Mouse (Mus musculus) left cerebral cortex, adult 11 months (tissue): Measurements from ENCODE around the gene Fam57b.

Experiments
- DNase-seq: peaks from one replicate; pipeline ENCODE4 v3.0.0; 2022; ENCODE audit warnings: low spot score

The Fam57b gene

GRCm38 (mm10) chr7:126831539-126831938, 34.1 kb downstream of the Fam57b start, which contains the start of gene 4930451I11Rik:
Gene 4930451I11Rik, minus strand, starts transcription at chr7:126831639.
- DNase-seq = no peak

DNA sequence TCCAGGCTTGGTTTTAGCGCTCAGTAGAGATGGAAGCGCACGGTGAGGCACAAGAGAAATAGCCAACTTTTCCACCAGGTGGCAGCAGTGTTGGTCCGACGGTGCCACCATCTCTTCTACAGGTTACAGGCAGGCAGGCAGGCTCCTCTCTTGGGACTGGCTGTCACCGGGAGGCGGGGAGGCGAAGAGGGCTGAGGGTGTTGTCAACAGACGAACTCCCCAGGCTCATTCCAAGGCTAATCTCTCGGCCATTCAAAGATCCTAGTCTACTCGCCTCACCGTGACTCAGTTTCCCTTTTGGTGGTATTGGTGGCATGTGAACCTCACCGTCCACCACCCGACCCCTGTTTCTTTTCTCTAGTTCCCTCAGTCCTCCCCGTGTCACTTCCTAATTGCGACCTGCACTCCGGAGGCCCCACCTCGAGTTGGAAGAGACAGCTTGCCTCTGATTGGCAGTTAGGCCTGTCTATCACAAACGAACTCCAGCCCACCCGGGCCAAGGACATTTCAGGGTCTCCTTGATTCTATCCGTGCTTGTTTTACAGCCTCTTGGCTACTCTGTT, 34.6 kb downstream of the Fam57b start:
- peak; percentile 75 for DNase-seq

DNA sequence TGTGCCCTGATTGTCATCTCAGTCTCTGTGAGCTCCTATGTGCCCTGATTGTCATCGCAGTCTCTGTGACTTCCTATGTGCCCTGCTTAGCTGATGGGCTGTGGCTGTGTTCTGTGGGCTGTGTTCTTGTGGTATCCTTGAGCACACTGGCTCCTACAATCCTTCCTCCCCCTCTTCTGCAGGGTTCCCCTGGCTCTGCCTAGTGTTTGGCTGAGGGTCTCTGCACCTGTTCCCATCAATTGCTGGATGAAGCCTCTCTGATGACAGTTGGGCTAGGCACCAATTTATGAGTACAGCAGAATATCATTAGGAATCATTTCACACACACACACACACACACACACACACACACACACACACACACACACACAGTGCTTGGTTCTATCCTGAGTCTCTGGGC, 35.8 kb downstream of the Fam57b start:
- DNase-seq = no peak

DNA sequence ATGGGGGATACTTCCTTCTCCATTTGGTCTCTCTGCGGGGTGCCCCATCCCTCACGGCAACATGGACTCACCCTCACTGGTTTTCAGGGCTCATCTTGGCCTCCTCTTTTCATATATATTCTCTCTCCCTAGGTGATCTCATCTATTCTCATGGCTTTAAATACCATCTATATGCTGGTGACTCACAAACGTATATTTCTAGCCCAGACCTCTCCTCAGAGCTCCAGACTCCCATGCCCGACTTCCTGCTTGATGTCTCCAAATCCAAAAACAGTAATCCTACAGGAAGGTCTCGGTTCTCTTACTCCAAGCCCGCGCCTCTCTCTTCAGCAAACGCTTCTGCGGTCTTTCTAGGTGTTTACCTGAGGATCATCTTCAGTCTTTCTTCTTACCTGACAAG, 45.8 kb downstream of the Fam57b start:
- DNase-seq = no peak

- no peak for DNase-seq
Measured at GRCm38 (mm10) chr7:126845516-126845915, 48.0 kb downstream of the Fam57b start.

DNA sequence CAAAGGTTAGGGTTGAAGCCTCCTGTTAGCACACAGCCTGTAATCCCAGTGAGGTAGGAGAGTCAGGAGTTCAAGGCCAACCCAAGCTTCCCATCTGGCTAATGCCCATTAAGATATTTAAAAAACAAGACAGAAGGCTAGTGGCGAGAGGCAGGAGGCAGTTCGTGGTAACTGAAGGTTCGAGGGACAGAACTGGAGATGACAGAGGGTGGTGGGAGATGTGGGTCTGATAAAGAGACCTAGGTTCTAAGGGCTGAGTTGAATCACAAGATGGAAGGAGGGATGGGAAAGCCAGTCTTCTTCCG, 49.6 kb downstream of the Fam57b start, which contains the start of gene Doc2a:
Gene Doc2a (plus strand): TSS at position 301 of the 305 bp plus-strand sequence.
- no peak for DNase-seq

DNA sequence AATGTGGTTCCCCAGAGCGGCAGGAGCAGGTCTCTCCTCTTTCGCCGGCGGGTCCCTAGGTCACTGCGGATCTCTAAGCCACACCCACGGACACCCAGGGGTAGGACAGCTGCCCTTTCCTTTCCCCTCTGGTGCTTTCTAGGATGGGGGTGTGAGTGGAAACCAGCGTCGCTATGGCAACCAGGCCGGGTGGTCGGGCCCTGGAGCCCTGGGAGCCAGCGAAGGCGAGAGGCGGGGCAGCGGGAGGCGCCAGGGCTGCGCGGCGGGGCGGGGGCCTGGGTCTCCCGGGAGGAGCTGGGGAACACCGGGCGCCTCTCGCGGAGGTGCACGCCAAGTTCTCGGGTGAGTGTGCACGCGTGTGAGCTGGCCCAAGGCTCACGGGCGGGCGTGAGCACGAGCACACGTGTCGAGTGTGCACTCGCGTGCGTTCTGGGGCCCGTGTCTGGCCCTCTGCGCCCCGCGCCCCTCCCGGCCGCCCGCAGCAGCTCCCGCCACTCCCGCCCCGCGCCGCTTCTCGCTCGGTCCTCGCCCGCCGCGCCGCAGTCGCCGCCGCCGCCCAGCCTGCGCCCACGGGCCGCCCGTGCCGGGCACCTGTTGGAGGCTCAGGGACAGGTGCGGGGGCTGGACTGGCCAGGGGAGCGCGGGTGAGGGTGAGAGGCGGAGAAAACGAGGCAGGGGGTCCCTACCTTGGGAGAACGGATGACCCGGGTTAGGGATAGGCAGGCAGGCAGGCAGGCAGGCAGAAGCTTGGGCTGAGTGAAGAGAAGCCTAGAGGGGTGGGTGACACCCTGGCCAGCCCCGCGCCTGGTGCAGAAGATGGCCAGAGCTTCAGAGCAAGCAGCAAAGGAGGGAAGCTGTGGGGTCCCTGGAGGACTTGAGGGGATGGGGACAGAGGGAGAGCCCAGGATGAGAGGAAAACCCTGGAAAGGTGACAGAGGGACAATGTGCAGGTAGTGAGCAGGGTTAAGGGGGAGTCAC, 50.2 kb downstream of the Fam57b start:
- DNase-seq = no peak

GRCm38 (mm10) chr7:126848794-126849193, 51.3 kb downstream of the Fam57b start:
- no peak for DNase-seq

DNA sequence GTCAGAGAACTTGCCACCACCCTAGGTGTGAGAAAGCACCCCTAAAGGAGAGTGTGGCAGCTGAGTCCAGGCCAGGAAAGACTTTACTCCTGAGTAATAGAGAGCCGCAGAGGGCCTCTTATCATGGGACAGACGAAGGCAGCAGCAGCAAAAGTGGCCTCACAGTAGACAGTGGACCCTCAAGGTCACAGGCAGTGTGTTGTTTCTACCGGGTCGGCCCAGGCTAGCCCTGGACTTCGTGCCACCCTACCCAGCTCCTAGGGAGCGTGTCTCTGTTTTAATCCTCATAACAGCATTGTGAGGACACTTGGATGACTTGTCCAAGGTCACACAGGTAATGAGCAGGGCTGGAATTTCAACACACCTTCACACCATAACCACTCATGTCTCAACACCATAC, 52.7 kb downstream of the Fam57b start:
- DNase-seq = no peak

DNA sequence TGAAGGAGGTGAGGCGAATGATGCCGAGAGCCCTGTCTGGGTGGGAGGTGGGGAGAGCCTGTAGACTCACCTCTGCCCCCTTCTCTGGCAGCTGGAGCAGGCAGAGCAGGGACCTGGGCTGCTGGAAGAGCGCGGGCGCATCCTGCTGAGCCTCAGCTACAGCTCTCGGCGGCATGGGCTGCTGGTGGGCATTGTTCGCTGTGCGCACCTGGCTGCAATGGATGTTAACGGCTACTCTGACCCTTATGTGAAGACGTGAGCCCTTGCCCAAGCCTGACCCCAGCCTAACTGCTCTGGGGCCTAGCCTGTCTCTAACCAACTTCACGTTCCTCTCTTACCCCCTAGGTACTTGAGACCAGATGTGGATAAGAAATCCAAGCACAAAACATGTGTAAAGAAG, 53.7 kb downstream of the Fam57b start:
- no peak for DNase-seq

DNA sequence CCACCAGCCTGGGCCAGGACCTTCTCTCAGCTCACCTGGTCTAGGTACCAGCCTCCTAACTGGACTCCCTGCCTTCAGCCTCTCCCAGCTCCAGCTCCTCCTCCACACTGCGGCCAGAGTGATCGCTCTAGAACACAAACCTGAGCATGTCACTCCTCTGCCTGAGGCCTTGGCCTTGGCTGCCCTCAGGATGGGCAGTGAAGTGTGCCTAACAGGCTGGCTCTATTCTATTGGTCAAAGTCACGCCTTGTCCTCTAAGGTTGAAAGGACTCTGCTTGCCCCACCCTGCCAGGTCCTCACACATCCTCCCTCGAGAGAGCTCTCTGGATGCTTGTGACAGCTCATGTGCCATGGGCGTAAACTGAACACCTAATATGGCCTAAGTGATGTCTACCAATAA, 56.0 kb downstream of the Fam57b start:
- DNase-seq = no peak

GRCm38 (mm10) chr7:126855641-126856040, 58.2 kb downstream of the Fam57b start:
- DNase-seq = no peak

GRCm38 (mm10) chr7:126856741-126857420, 59.4 kb downstream of the Fam57b start:
- no peak for DNase-seq

DNA sequence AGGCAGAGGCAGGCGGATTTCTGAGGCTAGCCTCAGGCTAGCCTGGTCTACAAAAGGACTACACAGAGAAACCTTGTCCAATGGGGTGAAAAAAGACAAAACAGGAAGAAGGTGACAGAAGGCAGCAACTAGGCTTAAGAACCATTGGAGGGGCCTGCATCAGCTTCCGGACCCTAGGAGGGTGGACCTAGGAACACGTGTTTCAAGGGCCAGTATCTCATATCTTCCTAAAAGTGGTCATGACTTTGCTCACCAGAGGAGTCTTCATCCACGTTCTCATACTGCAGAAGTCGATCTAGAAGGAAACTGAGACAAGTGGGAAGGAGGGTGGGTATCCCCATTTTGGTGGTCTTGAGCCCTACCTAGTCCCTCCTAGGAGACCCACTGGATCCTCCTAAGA, 63.5 kb downstream of the Fam57b start:
- DNase-seq = no peak

DNA sequence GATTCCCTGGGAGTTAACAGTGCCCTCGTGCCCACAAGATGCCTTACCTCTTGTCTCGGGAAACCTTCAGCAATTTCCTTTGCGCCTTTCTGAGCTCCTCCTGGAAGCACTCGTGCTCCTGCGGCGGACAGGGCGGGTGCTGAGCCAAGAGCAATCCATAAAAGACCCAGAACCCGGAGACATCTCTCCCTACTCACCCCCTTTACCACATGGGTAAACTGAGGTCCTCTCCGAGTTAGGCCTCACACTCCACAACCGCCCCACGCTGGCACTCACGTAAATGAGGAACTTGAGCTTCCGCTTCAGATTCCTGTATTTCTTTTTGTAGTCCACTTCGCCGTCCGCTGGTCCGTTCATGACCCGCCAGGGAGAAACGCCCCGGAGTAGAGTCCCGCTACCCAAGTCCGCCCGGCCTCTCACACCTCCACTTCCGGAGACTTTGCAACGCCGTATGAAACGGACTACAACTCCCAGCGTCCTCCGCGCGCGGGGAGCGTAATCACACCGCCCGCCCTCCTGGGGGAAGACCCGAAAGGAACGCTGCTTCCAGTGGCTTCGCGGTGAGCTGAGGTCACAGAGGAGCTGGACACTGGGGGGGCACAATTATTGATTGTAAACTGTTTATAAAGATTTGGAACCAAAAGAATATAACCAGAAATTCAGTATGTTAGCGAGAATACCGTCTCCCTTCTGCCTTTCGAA, 64.1 kb downstream of the Fam57b start, which contains the start of gene Hirip3:
Gene Hirip3 (plus strand): TSS at position 544 of the 702 bp plus-strand sequence.
- DNase-seq = peak; percentile 85

- DNase-seq = peak; percentile 87
Measured at GRCm38 (mm10) chr7:126862147-126862784, 64.8 kb downstream of the Fam57b start, which contains the start of gene Ino80e. Gene Ino80e, minus strand, starts transcription at chr7:126862377.

DNA sequence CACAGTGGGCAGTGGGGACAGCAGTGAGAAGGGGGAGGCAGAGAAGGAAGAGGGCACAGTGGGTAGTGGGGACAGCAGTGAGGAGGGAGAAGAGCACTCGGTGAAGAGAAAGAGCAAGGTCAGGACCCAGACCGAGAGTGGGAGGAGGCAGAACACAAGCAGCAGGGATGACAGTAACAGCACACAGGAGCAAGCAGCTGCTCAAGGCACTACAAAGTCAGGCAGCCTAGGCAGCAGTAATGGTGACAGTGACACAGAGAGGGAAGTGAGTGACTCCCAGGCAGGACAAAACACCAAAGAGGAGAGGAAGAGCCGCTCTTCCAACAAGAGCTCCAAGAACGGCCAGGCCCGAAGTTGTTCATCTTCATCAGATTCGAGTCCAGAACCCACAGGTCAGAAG, 66.3 kb downstream of the Fam57b start:
- DNase-seq = no peak

GRCm38 (mm10) chr7:126867534-126867933, 70.1 kb downstream of the Fam57b start:
- no peak for DNase-seq

DNA sequence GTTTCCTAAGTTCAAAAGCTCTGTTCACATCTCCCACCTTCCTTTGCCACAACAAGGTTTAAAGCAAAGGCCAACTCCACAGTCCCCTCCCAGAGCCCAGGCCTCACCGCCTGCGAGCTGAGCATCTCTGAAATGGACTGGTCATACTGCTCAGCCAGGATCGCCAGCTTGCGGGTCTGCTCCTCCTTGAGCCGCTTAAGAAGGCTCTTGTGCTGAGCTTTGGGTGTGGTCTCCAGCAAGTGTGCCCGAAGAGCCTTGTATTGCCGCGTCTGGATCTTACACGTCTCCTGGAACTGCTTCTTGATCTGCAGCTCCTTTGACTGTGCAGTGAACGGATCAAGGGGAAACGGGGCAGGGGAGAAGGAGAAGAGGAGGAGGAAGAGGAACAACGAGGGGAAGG, 70.5 kb downstream of the Fam57b start:
- no peak for DNase-seq

DNA sequence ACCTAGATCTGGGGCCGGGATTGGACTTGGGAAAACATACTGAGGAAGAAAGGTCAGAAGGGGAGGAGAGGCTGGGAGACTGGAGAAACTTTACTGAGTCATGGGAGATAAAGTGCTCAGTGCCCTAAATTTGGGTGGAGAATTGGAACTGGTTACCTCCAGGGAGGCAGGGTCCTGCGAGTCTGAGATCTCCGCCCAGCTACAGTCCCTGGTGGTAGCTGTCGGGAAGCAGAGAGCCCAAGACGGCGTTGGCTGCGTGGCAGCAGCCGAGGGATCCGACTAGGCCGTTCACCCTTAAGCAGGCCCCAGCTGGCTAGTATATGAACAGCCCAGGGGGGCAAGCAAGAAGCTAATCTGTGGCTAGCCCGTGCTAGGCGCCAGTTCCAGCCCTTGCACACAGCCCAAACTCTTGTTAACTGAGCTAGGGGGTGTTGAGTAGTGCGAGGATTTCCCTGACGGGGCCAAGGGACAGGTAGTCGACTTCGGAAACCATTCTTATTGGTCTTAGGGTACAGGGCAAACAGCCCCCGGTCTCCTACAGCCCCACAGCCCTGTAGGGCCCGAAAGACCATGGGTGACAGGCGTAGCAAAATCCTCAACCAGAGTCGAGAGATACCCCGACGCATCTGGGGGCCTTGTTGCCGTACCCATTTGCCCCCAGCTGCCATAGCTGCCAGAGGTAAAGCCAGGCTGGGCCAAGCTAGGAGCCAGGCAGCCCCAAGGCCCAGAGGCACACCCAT, 72.5 kb downstream of the Fam57b start:
- no peak for DNase-seq

GRCm38 (mm10) chr7:126870520-126870891, 73.0 kb downstream of the Fam57b start:
- no peak for DNase-seq
